Mouse (Mus musculus): ENCODE results near the gene Grid1. TPM values are rescaled to one million over a fixed set of nuclear protein-coding genes. Genes with fewer than 3 reads are reported as not detected.

The Grid1 gene
- polyA plus RNA-seq, 1 experiment, result not detected

DNA sequence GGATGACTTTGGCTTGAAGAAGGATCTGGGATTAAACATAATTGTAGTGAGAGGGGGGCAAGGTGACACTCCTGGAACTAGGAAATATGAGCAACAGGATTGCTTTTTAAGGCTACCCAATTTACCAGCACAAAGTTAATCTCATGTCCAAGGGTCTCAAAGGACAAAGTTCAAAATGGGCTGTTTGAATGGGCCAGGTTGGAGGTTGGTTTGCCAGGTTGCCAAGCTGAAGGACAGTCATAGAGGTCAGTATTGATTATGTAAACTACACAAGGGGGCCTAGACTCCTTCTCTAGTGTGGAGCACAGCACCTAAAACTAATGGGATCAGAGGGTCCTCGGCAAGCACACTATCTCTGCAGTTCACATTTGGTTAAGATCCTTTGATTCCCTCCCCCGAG, 300.2 kb downstream of the Grid1 start:
- TF ChIP-seq MAX (IDR thresholded peaks at IDR 0.05; ENCODE audit: low read depth), result no peak
- no peak overlapping the region for H3K4me3 ChIP-seq
- no peaks in the 10 kb centered on the region for H3K79me2 ChIP-seq (ENCODE audit: control insufficient read depth, insufficient read depth)
- no peaks in the 10 kb centered on the region for H3K36me3 ChIP-seq (ENCODE audit: control insufficient read depth, insufficient read depth)
- H3ac ChIP-seq (ENCODE audit: control insufficient read depth, insufficient read length), result no peak overlapping the region
- no peak overlapping the region for H3K4me2 ChIP-seq (ENCODE audit: low read depth)
- no peaks in the 10 kb centered on the region for H3K27me3 ChIP-seq (ENCODE audit: control insufficient read depth, insufficient read depth, insufficient read length)

GRCm38 (mm10) chr14:35120905-35121304, 301.0 kb downstream of the Grid1 start:
- H3K36me3 ChIP-seq (ENCODE audit: control insufficient read depth, insufficient read depth), result no peaks in the 10 kb centered on the region
- no peak overlapping the region for H3K4me2 ChIP-seq (ENCODE audit: low read depth)
- H3K79me2 ChIP-seq (ENCODE audit: control insufficient read depth, insufficient read depth), result no peaks in the 10 kb centered on the region
- no peak overlapping the region for H3ac ChIP-seq (ENCODE audit: control insufficient read depth, insufficient read length)
- no peak overlapping the region for H3K4me3 ChIP-seq
- no peak for TF ChIP-seq MYOG (IDR thresholded peaks at IDR 0.05; ENCODE audit: control insufficient read depth in 1 of 3, insufficient read depth in 1 of 3, insufficient read length in 2 of 3, low read depth in 2 of 3)
- no peak for TF ChIP-seq MAX (IDR thresholded peaks at IDR 0.05; ENCODE audit: low read depth)
- no peak for TF ChIP-seq POLR2AphosphoS2 (IDR thresholded peaks at IDR 0.05; ENCODE audit: insufficient read length, low read depth)
- no peak for TF ChIP-seq POLR2A (IDR thresholded peaks at IDR 0.05; ENCODE audit: insufficient read length, low read depth)
- no peak for TF ChIP-seq USF1 (IDR thresholded peaks at IDR 0.05; ENCODE audit: low read depth)
- TF ChIP-seq CEBPB (IDR thresholded peaks at IDR 0.05; ENCODE audit: insufficient read depth, poor library complexity, severe bottlenecking), result no peak
- no peak for TF ChIP-seq TCF3 (IDR thresholded peaks at IDR 0.05; ENCODE audit: insufficient read length, low read depth)
- TF ChIP-seq SRF (IDR thresholded peaks at IDR 0.05; ENCODE audit: control insufficient read depth, insufficient read length, low read depth), result no peak
- TF ChIP-seq REST (IDR thresholded peaks at IDR 0.05; ENCODE audit: insufficient read depth, insufficient read length), result no peak
- no peak for TF ChIP-seq MYOD1 (IDR thresholded peaks at IDR 0.05; ENCODE audit: control insufficient read depth in 1 of 3, insufficient read length in 2 of 3, low read depth in 2 of 3)
- no peak for TF ChIP-seq E2F4 (IDR thresholded peaks at IDR 0.05; ENCODE audit: insufficient read depth)
- no peak for TF ChIP-seq TCF12 (IDR thresholded peaks at IDR 0.05; ENCODE audit: insufficient read depth, poor library complexity, severe bottlenecking)
- H3K27me3 ChIP-seq (ENCODE audit: control insufficient read depth, insufficient read depth, insufficient read length), result no peaks in the 10 kb centered on the region

DNA sequence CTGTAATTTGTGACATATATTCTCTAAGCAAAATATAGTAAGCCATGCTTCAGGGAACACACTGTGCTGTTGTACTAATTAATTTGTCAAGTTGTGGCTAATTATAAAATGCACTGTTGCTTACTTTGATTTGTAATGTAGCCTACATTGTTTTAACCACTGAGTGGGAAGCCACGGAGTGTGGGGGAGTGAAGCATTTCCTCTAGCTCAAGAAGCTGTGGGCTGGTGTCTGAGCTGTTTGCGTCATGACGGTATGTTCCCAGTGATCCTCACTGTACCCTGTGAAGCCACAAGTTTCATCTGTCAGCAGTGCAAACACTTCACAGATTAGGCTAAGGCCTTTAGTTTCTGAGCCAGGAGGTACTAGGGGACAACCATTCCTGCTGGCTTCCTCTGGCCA, 302.2 kb downstream of the Grid1 start:
- no peak for TF ChIP-seq TCF12 (IDR thresholded peaks at IDR 0.05; ENCODE audit: insufficient read depth, poor library complexity, severe bottlenecking)
- no peak for TF ChIP-seq POLR2AphosphoS2 (IDR thresholded peaks at IDR 0.05; ENCODE audit: insufficient read length, low read depth)
- TF ChIP-seq POLR2A (IDR thresholded peaks at IDR 0.05; ENCODE audit: insufficient read length, low read depth), result no peak
- no peak for TF ChIP-seq REST (IDR thresholded peaks at IDR 0.05; ENCODE audit: insufficient read depth, insufficient read length)
- TF ChIP-seq E2F4 (IDR thresholded peaks at IDR 0.05; ENCODE audit: insufficient read depth), result no peak
- TF ChIP-seq USF1 (IDR thresholded peaks at IDR 0.05; ENCODE audit: low read depth), result no peak
- no peak for TF ChIP-seq MYOG (IDR thresholded peaks at IDR 0.05; ENCODE audit: control insufficient read depth in 1 of 3, insufficient read depth in 1 of 3, insufficient read length in 2 of 3, low read depth in 2 of 3)
- no peak for TF ChIP-seq TCF3 (IDR thresholded peaks at IDR 0.05; ENCODE audit: insufficient read length, low read depth)
- no peak for TF ChIP-seq MAX (IDR thresholded peaks at IDR 0.05; ENCODE audit: low read depth)
- TF ChIP-seq MYOD1 (IDR thresholded peaks at IDR 0.05; ENCODE audit: control insufficient read depth in 1 of 3, insufficient read length in 2 of 3, low read depth in 2 of 3), result no peak
- TF ChIP-seq CEBPB (IDR thresholded peaks at IDR 0.05; ENCODE audit: insufficient read depth, poor library complexity, severe bottlenecking), result no peak
- Histone ChIP-seq H3K27me3 (ENCODE audit: control insufficient read depth, insufficient read depth, insufficient read length) (no peaks in the 10 kb centered on the region), H3ac (ENCODE audit: control insufficient read depth, insufficient read length) (no peak overlapping the region), H3K4me2 (ENCODE audit: low read depth) (no peak overlapping the region), H3K4me3 (no peak overlapping the region), H3K36me3 (ENCODE audit: control insufficient read depth, insufficient read depth) (no peaks in the 10 kb centered on the region), H3K79me2 (ENCODE audit: control insufficient read depth, insufficient read depth) (no peaks in the 10 kb centered on the region)

- Histone ChIP-seq H3K4me3 (no peak overlapping the region), H3K79me2 (ENCODE audit: control insufficient read depth, insufficient read depth) (no peaks in the 10 kb centered on the region), H3K27me3 (ENCODE audit: control insufficient read depth, insufficient read depth, insufficient read length) (no peaks in the 10 kb centered on the region), H3K4me2 (ENCODE audit: low read depth) (no peak overlapping the region), H3K36me3 (ENCODE audit: control insufficient read depth, insufficient read depth) (no peaks in the 10 kb centered on the region), H3ac (ENCODE audit: control insufficient read depth, insufficient read length) (no peak overlapping the region)
- no peak for TF ChIP-seq CEBPB (IDR thresholded peaks at IDR 0.05; ENCODE audit: insufficient read depth, poor library complexity, severe bottlenecking)
These were observed 303.5 kb downstream of the Grid1 start for GRCm38 (mm10) chr14:35123260-35123875.

DNA sequence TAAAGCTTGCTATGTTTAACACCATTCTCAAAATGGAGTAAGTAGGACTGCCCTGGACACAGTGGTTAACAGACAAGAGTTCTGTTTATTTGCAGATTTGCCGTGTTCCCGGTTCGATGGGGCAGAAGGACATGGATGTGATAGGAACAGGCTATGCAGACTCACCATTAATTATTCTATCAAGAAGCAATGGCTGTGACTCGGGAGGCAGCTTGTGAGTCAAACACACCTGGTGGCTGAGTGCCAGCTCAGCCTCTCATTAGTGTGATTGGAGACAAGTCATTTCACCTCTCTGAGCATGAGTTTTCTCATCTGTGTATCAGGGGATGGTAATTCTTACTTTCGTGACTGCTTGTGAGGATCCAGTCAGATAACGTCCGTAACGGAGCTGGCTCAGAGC, 307.7 kb downstream of the Grid1 start:
- Histone ChIP-seq H3K79me2 (ENCODE audit: control insufficient read depth, insufficient read depth) (no peaks in the 10 kb centered on the region), H3ac (ENCODE audit: control insufficient read depth, insufficient read length) (no peak overlapping the region), H3K4me3 (no peak overlapping the region), H3K27me3 (ENCODE audit: control insufficient read depth, insufficient read depth, insufficient read length) (no peaks in the 10 kb centered on the region), H3K36me3 (ENCODE audit: control insufficient read depth, insufficient read depth) (no peaks in the 10 kb centered on the region), H3K4me2 (ENCODE audit: low read depth) (no peak overlapping the region)
- TF ChIP-seq TCF3 (IDR thresholded peaks at IDR 0.05; ENCODE audit: insufficient read length, low read depth) (no peak), E2F4 (IDR thresholded peaks at IDR 0.05; ENCODE audit: insufficient read depth) (no peak), USF1 (IDR thresholded peaks at IDR 0.05; ENCODE audit: low read depth) (no peak), POLR2AphosphoS2 (IDR thresholded peaks at IDR 0.05; ENCODE audit: insufficient read length, low read depth) (no peak), CEBPB (IDR thresholded peaks at IDR 0.05; ENCODE audit: insufficient read depth, poor library complexity, severe bottlenecking) (no peak), MAX (IDR thresholded peaks at IDR 0.05; ENCODE audit: low read depth) (no peak), MYOG (IDR thresholded peaks at IDR 0.05; ENCODE audit: control insufficient read depth in 1 of 3, insufficient read depth in 1 of 3, insufficient read length in 2 of 3, low read depth in 2 of 3) (no peak), TCF12 (IDR thresholded peaks at IDR 0.05; ENCODE audit: insufficient read depth, poor library complexity, severe bottlenecking) (no peak), REST (IDR thresholded peaks at IDR 0.05; ENCODE audit: insufficient read depth, insufficient read length) (no peak), SRF (IDR thresholded peaks at IDR 0.05; ENCODE audit: control insufficient read depth, insufficient read length, low read depth) (no peak), MYOD1 (IDR thresholded peaks at IDR 0.05; ENCODE audit: control insufficient read depth in 1 of 3, insufficient read length in 2 of 3, low read depth in 2 of 3) (no peak), POLR2A (IDR thresholded peaks at IDR 0.05; ENCODE audit: insufficient read length, low read depth) (no peak)

Measured in myocyte (in vitro differentiated cells).